Mouse (Mus musculus) liver, adult 2 months (tissue): ENCODE results near the gene Stag3. TPM values are rescaled to one million over a fixed set of nuclear protein-coding genes. Genes with fewer than 3 reads are reported as not detected.

Experiments
- DNase-seq: peaks from one replicate; pipeline ENCODE4 v3.0.0-alpha.2; 2011; ENCODE audit warnings: low read depth, low spot score; ENCODE audit errors: extremely low read depth
- H3K27ac ChIP-seq: fragments of 200-500 bp; replicated peaks from 2 replicates; pipeline ENCODE4 v1.5.1; 2012; ENCODE audit warnings: low read depth, mild to moderate bottlenecking, control low read depth, inconsistent platforms, low read length; ENCODE audit not compliant: insufficient read depth
- H3K27me3 ChIP-seq: fragments of 200-500 bp; 2 replicates; pipeline ENCODE4 v1.6.1; 2012; ENCODE audit warnings: mild to moderate bottlenecking, moderate library complexity, low read length, inconsistent platforms; ENCODE audit not compliant: control insufficient read depth, insufficient read depth
- H3K36me3 ChIP-seq: fragments of 200-500 bp; 2 replicates; pipeline ENCODE4 v1.6.1; 2012; ENCODE audit warnings: low read length, inconsistent platforms; ENCODE audit not compliant: control insufficient read depth, insufficient read depth
- H3K4me1 ChIP-seq: fragments of 200-500 bp; 2 replicates; pipeline ENCODE4 v1.6.1; 2011; ENCODE audit warnings: low read length; ENCODE audit not compliant: control insufficient read depth, insufficient read depth
- H3K4me3 ChIP-seq: fragments of 200-500 bp; 2 replicates; pipeline ENCODE4 v1.5.1; 2011; ENCODE audit warnings: low read depth, mild to moderate bottlenecking, control low read depth, low read length, moderate library complexity; ENCODE audit not compliant: insufficient read depth
- H3K79me2 ChIP-seq: fragments of 200-500 bp; 2 replicates; pipeline ENCODE4 v1.6.1; 2012; ENCODE audit warnings: inconsistent platforms, mild to moderate bottlenecking, low read length, moderate library complexity; ENCODE audit not compliant: control insufficient read depth, insufficient read depth
- H3K9ac ChIP-seq: fragments of 200-500 bp; 2 replicates; pipeline ENCODE4 v1.6.1; 2012; ENCODE audit warnings: low read depth, mild to moderate bottlenecking, control low read depth, inconsistent platforms, low read length
- CTCF ChIP-seq: fragments of 200-500 bp; IDR thresholded peaks from 2 replicates; pipeline ENCODE4 v1.5.1; 2011; ENCODE audit warnings: low read depth, low read length, control low read depth
- POLR2A ChIP-seq: fragments of 200-500 bp; IDR thresholded peaks from 2 replicates; pipeline ENCODE4 v1.6.1; 2011; ENCODE audit warnings: low read length, control low read depth; ENCODE audit not compliant: insufficient read depth; ENCODE audit errors: extremely low read depth
- WGBS: fragments of 180-500 bp; shearing (Covaris S2); methylation state at CpG from one replicate; pipeline ENCODE4 v1.1.7; 2018; 5-methylcytosine and 5-hydroxymethylcytosine counted together
- polyA plus RNA-seq: library from polyadenylated mRNA; depleted of rRNA; stranded (reverse); fragments of >200 nt; gene quantifications from 2 replicates; pipeline ENCODE4 v1.2.3, GENCODE M21; 2012
- total RNA-seq: library from RNA; depleted of rRNA; stranded (reverse); fragments of >200 nt; gene quantifications from 2 replicates; pipeline ENCODE4 v1.2.3, GENCODE M21; 2014

Gene Stag3
- total and polyA plus RNA-seq, 2 experiments: 0.09 TPM

GRCm38 (mm10) chr5:138255353-138256093 is 24.5 kb upstream of the Stag3 start, which contains the start of gene Lamtor4:
TSS of gene Lamtor4 (plus strand) at chr5:138255482.
- Histone ChIP-seq H3K9ac (peak within 1 kb of the TSS; percentile 84), H3K27ac (peak within 1 kb of the TSS; percentile 72), H3K27me3 (no peaks in the 10 kb centered on the region), H3K79me2 (no peaks in the 10 kb centered on the region), H3K4me3 (peak within 1 kb of the TSS; percentile 74), H3K36me3 (no peaks in the 10 kb centered on the region), H3K4me1 (peaks cover 4% of the 10 kb centered on the region)
- TF ChIP-seq CTCF (peak; percentile 35), POLR2A (peak; percentile 69)
- under 1% methylated on average over 38 of the region's 38 CpGs for WGBS
- DNase-seq: peak; percentile 95

- peaks cover 4% of the 10 kb centered on the region for H3K4me1 ChIP-seq
- no peak for TF ChIP-seq CTCF
- no peak for TF ChIP-seq POLR2A
- H3K27ac ChIP-seq: peak overlapping the region; percentile 72
- peak overlapping the region; percentile 74 for H3K4me3 ChIP-seq
- no peaks in the 10 kb centered on the region for H3K79me2 ChIP-seq
- no peaks in the 10 kb centered on the region for H3K27me3 ChIP-seq
- peak overlapping the region; percentile 84 for H3K9ac ChIP-seq
- H3K36me3 ChIP-seq: no peaks in the 10 kb centered on the region
- whole genome bisulfite sequencing: 7% methylated on average over 7 of the region's 7 CpGs
- no peak for DNase-seq
Measured at GRCm38 (mm10) chr5:138256094-138256467, 24.0 kb upstream of the Stag3 start.

GRCm38 (mm10) chr5:138256966-138257584 is 23.0 kb upstream of the Stag3 start:
- H3K27me3 ChIP-seq: no peaks in the 10 kb centered on the region
- WGBS: 82% methylated on average over 10 of the region's 10 CpGs
- H3K4me1 ChIP-seq: peaks cover 4% of the 10 kb centered on the region
- DNase-seq: no peak
- H3K36me3 ChIP-seq: no peaks in the 10 kb centered on the region
- H3K9ac ChIP-seq: no peak overlapping the region
- no peak overlapping the region for H3K4me3 ChIP-seq
- H3K79me2 ChIP-seq: no peaks in the 10 kb centered on the region
- TF ChIP-seq POLR2A: no peak
- H3K27ac ChIP-seq: no peak overlapping the region

- Histone ChIP-seq H3K27me3 (no peaks in the 10 kb centered on the region), H3K79me2 (no peaks in the 10 kb centered on the region), H3K36me3 (no peaks in the 10 kb centered on the region), H3K9ac (no peak overlapping the region), H3K27ac (no peak overlapping the region), H3K4me1 (peaks cover 4% of the 10 kb centered on the region), H3K4me3 (no peak overlapping the region)
- no peak for DNase-seq
- TF ChIP-seq CTCF: no peak
- TF ChIP-seq POLR2A: no peak
- WGBS: 95% methylated on average over 4 of the region's 4 CpGs
Measured at GRCm38 (mm10) chr5:138257585-138257978, 22.5 kb upstream of the Stag3 start.

- no peaks in the 10 kb centered on the region for H3K79me2 ChIP-seq
- 98% methylated on average over 3 of the region's 3 CpGs for whole genome bisulfite sequencing
- H3K27ac ChIP-seq: no peak overlapping the region
- no peak overlapping the region for H3K4me3 ChIP-seq
- no peak for DNase-seq
- no peak for TF ChIP-seq CTCF
- no peak for TF ChIP-seq POLR2A
- no peak overlapping the region for H3K9ac ChIP-seq
- H3K4me1 ChIP-seq: peaks cover 8% of the 10 kb centered on the region
- H3K27me3 ChIP-seq: no peaks in the 10 kb centered on the region
- no peaks in the 10 kb centered on the region for H3K36me3 ChIP-seq
Measured at GRCm38 (mm10) chr5:138258078-138258477, 22.0 kb upstream of the Stag3 start.

- no peaks in the 10 kb centered on the region for H3K27me3 ChIP-seq
- H3K4me1 ChIP-seq: peaks cover 10% of the 10 kb centered on the region
- H3K9ac ChIP-seq: no peak overlapping the region
- no peak overlapping the region for H3K27ac ChIP-seq
- H3K36me3 ChIP-seq: no peaks in the 10 kb centered on the region
- no peak for TF ChIP-seq CTCF
- TF ChIP-seq POLR2A: no peak
- no peak for DNase-seq
- no peak overlapping the region for H3K4me3 ChIP-seq
- no peaks in the 10 kb centered on the region for H3K79me2 ChIP-seq
- 87% methylated on average over 6 of the region's 6 CpGs for WGBS
Measured at GRCm38 (mm10) chr5:138258542-138258941, 21.5 kb upstream of the Stag3 start.
